25 mouse cellular contexts compared by ENCODE assay signal in genomic region chr2:137898425-137898824, GRCm38 (mm10).
DNase-seq lines count a peak whose midpoint lies in the region; ATAC-seq lines count a peak whose summit lies in the region.
"Had no signal": no experiment of that assay in that cellular context is flagged by ENCODE, and none has a peak within 500 bp of the region (broad histone marks: within the 10 kb centered on the region; RNA-seq: fewer than 3 reads in every experiment).

No protein-coding gene starts in this region.

- no peaks in the 10 kb centered on the region for H3K36me3 ChIP-seq in liver, embryonic 15.5 days (replicated peaks)
- H3K36me3 ChIP-seq: embryonic facial prominence, embryonic 12.5 days; embryonic facial prominence, embryonic 15.5 days; heart, embryonic 12.5 days; heart, embryonic 15.5 days; hindbrain, embryonic 10.5 days; hindbrain, embryonic 13.5 days had no signal

- DNase-seq in liver (no peak), 3T3-L1 (ENCODE audit: low read depth, low spot score) (peak; percentile 18)
- peak; percentile 4 for DNase-seq in c-Kit-positive CD71-negative TER-119-negative erythroid progenitor cells, embryonic 14.5 days (ENCODE audit: low read depth)
- no peak for DNase-seq in left cerebral cortex, postnatal 4 days
- no peak for DNase-seq in kidney, adult 18-20 months
- DNase-seq: adrenal gland, postnatal 10 days; adrenal gland, postnatal 36 days; cerebellum, adult 11 months; cerebellum, adult 2 months; cerebellum, adult 9-11 months; cerebellum, postnatal 25 days; forebrain, postnatal 0 days; gastrocnemius, postnatal 14 days; heart, postnatal 36 days had no signal

- no peak overlapping the region for H3K27ac ChIP-seq in liver, embryonic 15.5 days (replicated peaks)
- H3K27ac ChIP-seq: embryonic facial prominence, embryonic 12.5 days; embryonic facial prominence, embryonic 15.5 days; gastrocnemius, adult 2 months; heart, embryonic 15.5 days; hindbrain, embryonic 10.5 days; hindbrain, embryonic 13.5 days had no signal

- H3K27me3 ChIP-seq in liver, embryonic 15.5 days: no peaks in the 10 kb centered on the region
- H3K27me3 ChIP-seq: embryonic facial prominence, embryonic 12.5 days; embryonic facial prominence, embryonic 15.5 days; heart, embryonic 12.5 days; heart, embryonic 15.5 days; hindbrain, embryonic 13.5 days had no signal

- H3K9ac ChIP-seq in liver, embryonic 15.5 days: no peak overlapping the region
- H3K9ac ChIP-seq: embryonic facial prominence, embryonic 12.5 days; embryonic facial prominence, embryonic 15.5 days; forebrain, postnatal 0 days; heart, embryonic 12.5 days; heart, embryonic 15.5 days; hindbrain, embryonic 13.5 days had no signal

- no peak overlapping the region for H3K4me2 ChIP-seq in liver, embryonic 15.5 days
- H3K4me2 ChIP-seq: embryonic facial prominence, embryonic 12.5 days; embryonic facial prominence, embryonic 15.5 days; heart, embryonic 12.5 days; heart, embryonic 15.5 days; hindbrain, embryonic 13.5 days had no signal

- intact Hi-C loops in left cerebral cortex, postnatal 4 days (cut with DNase I): no loop called here

- no peaks in the 10 kb centered on the region for H3K9me3 ChIP-seq in liver, embryonic 15.5 days (replicated peaks)
- H3K9me3 ChIP-seq: embryonic facial prominence, embryonic 12.5 days; embryonic facial prominence, embryonic 15.5 days; heart, embryonic 12.5 days; heart, embryonic 15.5 days; hindbrain, embryonic 10.5 days; hindbrain, embryonic 13.5 days had no signal

- H3K4me3 ChIP-seq in liver, embryonic 15.5 days (replicated peaks): no peak overlapping the region
- H3K4me3 ChIP-seq: embryonic facial prominence, embryonic 12.5 days; embryonic facial prominence, embryonic 15.5 days; gastrocnemius, adult 2 months; heart, embryonic 12.5 days; heart, embryonic 15.5 days; hindbrain, embryonic 10.5 days; hindbrain, embryonic 13.5 days had no signal

- no peaks in the 10 kb centered on the region for H3K4me1 ChIP-seq in liver, embryonic 15.5 days (replicated peaks)
- H3K4me1 ChIP-seq: embryonic facial prominence, embryonic 12.5 days; embryonic facial prominence, embryonic 15.5 days; heart, embryonic 12.5 days; heart, embryonic 15.5 days; hindbrain, embryonic 10.5 days; hindbrain, embryonic 13.5 days had no signal

- ATAC-seq in liver, embryonic 15.5 days (ENCODE audit: insufficient read depth): 0 out of 2 replicates have a peak, but pooled peaks have one; percentile 22
- ATAC-seq: forebrain, embryonic 14.5 days; forebrain, postnatal 0 days; hindbrain, embryonic 16.5 days; Patski had no signal

Comparison
In these comparisons a context has a peak if more than half of its experiments do, and no peak if none do; other contexts are left out.
1. DNase-seq: peak in 3T3-L1 (single experiment) and c-Kit-positive CD71-negative TER-119-negative erythroid progenitor cells, embryonic 14.5 days (single experiment); none in liver (single experiment), left cerebral cortex, postnatal 4 days (single experiment) and kidney, adult 18-20 months (single experiment).